Mouse (Mus musculus): Measurements from ENCODE around the gene Rxrb. TPM values are rescaled to one million over a fixed set of nuclear protein-coding genes. Genes with fewer than 3 reads are reported as not detected.

The Rxrb gene
- polyA plus RNA-seq (2014; fragmentation: Illumina TruSeq; extraction: RNeasy Lipid Tissue Mini Kit (QIAGEN cat#74804); ENCODE audit: low read depth, low replicate concordance): 1.4 TPM

GRCm38 (mm10) chr17:34031465-34032173 lies at the start of gene Rxrb, which contains the start of gene Slc39a7:
Gene Rxrb (plus strand): TSS chr17:34031812.
Gene Slc39a7 (minus strand): TSS chr17:34031682.

GRCm38 (mm10) chr17:34000150-34000537 lies 31.5 kb upstream of the Rxrb start, which contains the start of gene H2-K1:
Gene H2-K1 (minus strand): TSS chr17:34000347.

GRCm38 (mm10) chr17:34024317-34024821 lies 7.2 kb upstream of the Rxrb start, which contains the start of gene Ring1:
Gene Ring1 (minus strand): TSS chr17:34024680.

GRCm38 (mm10) chr17:34027656-34028223 lies 3.9 kb upstream of the Rxrb start, which contains the start of gene H2-Ke6:
Gene H2-Ke6 (minus strand): TSS chr17:34028060.

GRCm38 (mm10) chr17:34038878-34039561 lies 7.4 kb downstream of the Rxrb start, which contains the start of gene Col11a2:
Gene Col11a2 (plus strand): TSS chr17:34039437.

Other genes starting within 250 kb of the Rxrb start
- gene Angptl4, start 250.0 kb upstream of the Rxrb start, polyA plus RNA-seq (2014; fragmentation: Illumina TruSeq; extraction: RNeasy Lipid Tissue Mini Kit (QIAGEN cat#74804); ENCODE audit: low read depth, low replicate concordance): 8.0 TPM
- 3.1 TPM for gene Kank3, start 221.3 kb upstream of the Rxrb start, polyA plus RNA-seq (2014; fragmentation: Illumina TruSeq; extraction: RNeasy Lipid Tissue Mini Kit (QIAGEN cat#74804); ENCODE audit: low read depth, low replicate concordance)
- 37.1 TPM for gene Rps28, start 207.2 kb upstream of the Rxrb start, polyA plus RNA-seq (2014; fragmentation: Illumina TruSeq; extraction: RNeasy Lipid Tissue Mini Kit (QIAGEN cat#74804); ENCODE audit: low read depth, low replicate concordance)
- gene Ndufa7, start 207.2 kb upstream of the Rxrb start, polyA plus RNA-seq (2014; fragmentation: Illumina TruSeq; extraction: RNeasy Lipid Tissue Mini Kit (QIAGEN cat#74804); ENCODE audit: low read depth, low replicate concordance): 24.4 TPM
- 1.5 TPM for gene Cd320, start 188.7 kb upstream of the Rxrb start, polyA plus RNA-seq (2014; fragmentation: Illumina TruSeq; extraction: RNeasy Lipid Tissue Mini Kit (QIAGEN cat#74804); ENCODE audit: low read depth, low replicate concordance)
- not detected for gene Gm7029, start 158.0 kb upstream of the Rxrb start, polyA plus RNA-seq (2014; fragmentation: Illumina TruSeq; extraction: RNeasy Lipid Tissue Mini Kit (QIAGEN cat#74804); ENCODE audit: low read depth, low replicate concordance)
- gene Kifc1, start 141.2 kb upstream of the Rxrb start, polyA plus RNA-seq (2014; fragmentation: Illumina TruSeq; extraction: RNeasy Lipid Tissue Mini Kit (QIAGEN cat#74804); ENCODE audit: low read depth, low replicate concordance): not detected
- not detected for gene Platr17, start 126.7 kb upstream of the Rxrb start, polyA plus RNA-seq (2014; fragmentation: Illumina TruSeq; extraction: RNeasy Lipid Tissue Mini Kit (QIAGEN cat#74804); ENCODE audit: low read depth, low replicate concordance)
- 3.7 TPM for gene Daxx, start 122.4 kb upstream of the Rxrb start, polyA plus RNA-seq (2014; fragmentation: Illumina TruSeq; extraction: RNeasy Lipid Tissue Mini Kit (QIAGEN cat#74804); ENCODE audit: low read depth, low replicate concordance)
- 29.5 TPM for gene Tapbp, start 115.9 kb upstream of the Rxrb start, polyA plus RNA-seq (2014; fragmentation: Illumina TruSeq; extraction: RNeasy Lipid Tissue Mini Kit (QIAGEN cat#74804); ENCODE audit: low read depth, low replicate concordance)
- gene Zbtb22, start 115.9 kb upstream of the Rxrb start, polyA plus RNA-seq (2014; fragmentation: Illumina TruSeq; extraction: RNeasy Lipid Tissue Mini Kit (QIAGEN cat#74804); ENCODE audit: low read depth, low replicate concordance): 1.7 TPM
- gene Rgl2, start 102.3 kb upstream of the Rxrb start, polyA plus RNA-seq (2014; fragmentation: Illumina TruSeq; extraction: RNeasy Lipid Tissue Mini Kit (QIAGEN cat#74804); ENCODE audit: low read depth, low replicate concordance): 0.64 TPM
- 12.6 TPM for gene Pfdn6, start 91.5 kb upstream of the Rxrb start, polyA plus RNA-seq (2014; fragmentation: Illumina TruSeq; extraction: RNeasy Lipid Tissue Mini Kit (QIAGEN cat#74804); ENCODE audit: low read depth, low replicate concordance)
- 1.2 TPM for gene Wdr46, start 91.2 kb upstream of the Rxrb start, polyA plus RNA-seq (2014; fragmentation: Illumina TruSeq; extraction: RNeasy Lipid Tissue Mini Kit (QIAGEN cat#74804); ENCODE audit: low read depth, low replicate concordance)
- gene B3galt4, start 80.3 kb upstream of the Rxrb start, polyA plus RNA-seq (2014; fragmentation: Illumina TruSeq; extraction: RNeasy Lipid Tissue Mini Kit (QIAGEN cat#74804); ENCODE audit: low read depth, low replicate concordance): not detected
- gene Vps52, start 76.0 kb upstream of the Rxrb start, polyA plus RNA-seq (2014; fragmentation: Illumina TruSeq; extraction: RNeasy Lipid Tissue Mini Kit (QIAGEN cat#74804); ENCODE audit: low read depth, low replicate concordance): 3.0 TPM
- 51.8 TPM for gene Rps18, start 75.8 kb upstream of the Rxrb start, polyA plus RNA-seq (2014; fragmentation: Illumina TruSeq; extraction: RNeasy Lipid Tissue Mini Kit (QIAGEN cat#74804); ENCODE audit: low read depth, low replicate concordance)
- 848 TPM for gene H2-K1, start 31.5 kb upstream of the Rxrb start, polyA plus RNA-seq (2014; fragmentation: Illumina TruSeq; extraction: RNeasy Lipid Tissue Mini Kit (QIAGEN cat#74804); ENCODE audit: low read depth, low replicate concordance)
- gene Ring1, start 7.1 kb upstream of the Rxrb start, polyA plus RNA-seq (2014; fragmentation: Illumina TruSeq; extraction: RNeasy Lipid Tissue Mini Kit (QIAGEN cat#74804); ENCODE audit: low read depth, low replicate concordance): 1.8 TPM
- 13.3 TPM for gene H2-Ke6, start 3.8 kb upstream of the Rxrb start, polyA plus RNA-seq (2014; fragmentation: Illumina TruSeq; extraction: RNeasy Lipid Tissue Mini Kit (QIAGEN cat#74804); ENCODE audit: low read depth, low replicate concordance)
- gene Slc39a7, start 130 bp upstream of the Rxrb start, polyA plus RNA-seq (2014; fragmentation: Illumina TruSeq; extraction: RNeasy Lipid Tissue Mini Kit (QIAGEN cat#74804); ENCODE audit: low read depth, low replicate concordance): 3.2 TPM
- gene Col11a2, start 7.6 kb downstream of the Rxrb start, polyA plus RNA-seq (2014; fragmentation: Illumina TruSeq; extraction: RNeasy Lipid Tissue Mini Kit (QIAGEN cat#74804); ENCODE audit: low read depth, low replicate concordance): not detected
- not detected for gene H2-Oa, start 60.5 kb downstream of the Rxrb start, polyA plus RNA-seq (2014; fragmentation: Illumina TruSeq; extraction: RNeasy Lipid Tissue Mini Kit (QIAGEN cat#74804); ENCODE audit: low read depth, low replicate concordance)
- 1.2 TPM for gene H2-DMa, start 87.7 kb downstream of the Rxrb start, polyA plus RNA-seq (2014; fragmentation: Illumina TruSeq; extraction: RNeasy Lipid Tissue Mini Kit (QIAGEN cat#74804); ENCODE audit: low read depth, low replicate concordance)
- gene Brd2, start 90.8 kb downstream of the Rxrb start, polyA plus RNA-seq (2014; fragmentation: Illumina TruSeq; extraction: RNeasy Lipid Tissue Mini Kit (QIAGEN cat#74804); ENCODE audit: low read depth, low replicate concordance): 94.0 TPM
- 0.64 TPM for gene H2-DMb2, start 111.5 kb downstream of the Rxrb start, polyA plus RNA-seq (2014; fragmentation: Illumina TruSeq; extraction: RNeasy Lipid Tissue Mini Kit (QIAGEN cat#74804); ENCODE audit: low read depth, low replicate concordance)
- gene H2-DMb1, start 121.3 kb downstream of the Rxrb start, polyA plus RNA-seq (2014; fragmentation: Illumina TruSeq; extraction: RNeasy Lipid Tissue Mini Kit (QIAGEN cat#74804); ENCODE audit: low read depth, low replicate concordance): 2.6 TPM
- 2.8 TPM for gene Tap1, start 155.7 kb downstream of the Rxrb start, polyA plus RNA-seq (2014; fragmentation: Illumina TruSeq; extraction: RNeasy Lipid Tissue Mini Kit (QIAGEN cat#74804); ENCODE audit: low read depth, low replicate concordance)
- 6.2 TPM for gene Psmb9, start 156.0 kb downstream of the Rxrb start, polyA plus RNA-seq (2014; fragmentation: Illumina TruSeq; extraction: RNeasy Lipid Tissue Mini Kit (QIAGEN cat#74804); ENCODE audit: low read depth, low replicate concordance)
- 3.0 TPM for gene Psmb8, start 165.9 kb downstream of the Rxrb start, polyA plus RNA-seq (2014; fragmentation: Illumina TruSeq; extraction: RNeasy Lipid Tissue Mini Kit (QIAGEN cat#74804); ENCODE audit: low read depth, low replicate concordance)
- gene Tap2, start 171.7 kb downstream of the Rxrb start, polyA plus RNA-seq (2014; fragmentation: Illumina TruSeq; extraction: RNeasy Lipid Tissue Mini Kit (QIAGEN cat#74804); ENCODE audit: low read depth, low replicate concordance): 1.1 TPM
- 1.2 TPM for gene H2-Ob, start 207.1 kb downstream of the Rxrb start, polyA plus RNA-seq (2014; fragmentation: Illumina TruSeq; extraction: RNeasy Lipid Tissue Mini Kit (QIAGEN cat#74804); ENCODE audit: low read depth, low replicate concordance)
- gene H2-Ab1, start 225.9 kb downstream of the Rxrb start, polyA plus RNA-seq (2014; fragmentation: Illumina TruSeq; extraction: RNeasy Lipid Tissue Mini Kit (QIAGEN cat#74804); ENCODE audit: low read depth, low replicate concordance): 18.9 TPM